Mouse (Mus musculus) cerebellum, adult 2 months (tissue): Measurements from ENCODE around the gene Pygl.

Experiments used
- CTCF ChIP-seq: fragments of 200-500 bp; IDR thresholded peaks from 2 replicates; pipeline ENCODE4 v1.5.1; 2011; ENCODE audit warnings: low read depth, mild to moderate bottlenecking, control low read depth, low read length, moderate library complexity, borderline replicate concordance; ENCODE audit not compliant: insufficient read depth
- POLR2A ChIP-seq: fragments of 200-500 bp; IDR thresholded peaks from 2 replicates; pipeline ENCODE4 v1.6.1; 2011; ENCODE audit warnings: low read length, control low read depth, borderline replicate concordance; ENCODE audit not compliant: insufficient read depth

- TF ChIP-seq POLR2A = no peak
- TF ChIP-seq CTCF = no peak
Measured at GRCm38 (mm10) chr12:70196341-70196740, 34.9 kb downstream of the Pygl start.
